Mouse (Mus musculus) erythroblast, embryonic 14.5 days (primary cell): ENCODE measurements around the gene Trim75.

ENCODE experiments used
- GATA1 ChIP-seq: IDR thresholded peaks from 2 replicates; pipeline ENCODE4 v1.6.1; 2012; ENCODE audit warnings: low read length, inconsistent platforms, mixed read lengths
- TAL1 ChIP-seq: IDR thresholded peaks from 3 replicates; pipeline ENCODE4 v1.6.1; 2012; ENCODE audit warnings: low read length, inconsistent platforms, mixed read lengths

DNA sequence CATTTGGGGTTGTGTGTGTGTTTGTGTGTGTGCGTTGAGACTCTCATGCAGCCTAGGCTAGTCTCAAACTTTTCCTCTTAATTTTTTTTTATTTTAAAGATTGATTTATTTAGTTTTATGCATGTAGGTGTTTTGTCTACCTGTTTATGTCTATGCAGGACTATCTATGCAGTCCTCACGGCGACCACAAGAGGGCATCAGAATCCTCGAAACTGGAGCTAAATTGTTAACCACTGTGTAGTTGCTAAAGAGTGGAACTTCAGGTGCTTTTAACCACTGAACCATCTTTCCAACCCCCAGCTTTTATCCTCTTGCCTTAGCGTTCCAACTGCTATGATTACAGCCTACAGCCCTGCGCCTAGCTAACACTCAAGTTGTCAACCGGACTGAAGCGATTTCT, 34.9 kb upstream of the Trim75 start:
- TF ChIP-seq TAL1, result no peak
- no peak for TF ChIP-seq GATA1
